ENCODE assay signal across 11 mouse cellular contexts in genomic region chr17:4867754-4868445, GRCm38 (mm10).
A peak's percentile ranks its signal among the peaks of the same experiment; 100 is the strongest.
DNase-seq lines count a peak whose midpoint lies in the region; ATAC-seq lines count a peak whose summit lies in the region.
"Had no signal": no experiment of that assay in that cellular context is flagged by ENCODE, and none has a peak within 500 bp of the region (broad histone marks: within the 10 kb centered on the region; RNA-seq: fewer than 3 reads in every experiment).

No protein-coding gene starts in this region.

- no peak for ATAC-seq in heart, embryonic 11.5 days (replicated peaks; ENCODE audit: insufficient number of reproducible peaks, low FRiP score, low TSS enrichment)

- 73% methylated on average over 9 of the region's 9 CpGs for WGBS in heart, embryonic 11.5 days (ENCODE audit: insufficient replicate concordance)

- H3K4me3 ChIP-seq in heart, embryonic 11.5 days (ENCODE audit: low read depth, low read length): no peak overlapping the region
- H3K4me3 ChIP-seq: neural tube, embryonic 15.5 days had no signal

- H3K4me2 ChIP-seq in heart, embryonic 11.5 days: no peak overlapping the region
- H3K4me2 ChIP-seq: neural tube, embryonic 15.5 days had no signal

- H3K27ac ChIP-seq in heart, embryonic 11.5 days (ENCODE audit: low read depth, low read length): no peak overlapping the region
- H3K27ac ChIP-seq: liver, embryonic 14.5 days; neural tube, embryonic 15.5 days had no signal

- no peaks in the 10 kb centered on the region for H3K4me1 ChIP-seq in heart, embryonic 11.5 days (ENCODE audit: control insufficient read depth, insufficient read depth, low read length)

- no peak overlapping the region for H3K9ac ChIP-seq in heart, embryonic 11.5 days (ENCODE audit: low read depth, low read length)
- H3K9ac ChIP-seq: liver, embryonic 14.5 days; neural tube, embryonic 15.5 days had no signal

- H3K9me3 ChIP-seq in heart, embryonic 11.5 days (replicated peaks; ENCODE audit: control insufficient read depth, low read length): no peaks in the 10 kb centered on the region
- H3K9me3 ChIP-seq: neural tube, embryonic 15.5 days had no signal

- H3K27me3 ChIP-seq in heart, embryonic 11.5 days (ENCODE audit: control insufficient read depth, insufficient read depth, low read length): no peaks in the 10 kb centered on the region
- H3K27me3 ChIP-seq: CH12.LX; neural tube, embryonic 15.5 days had no signal

- H3K36me3 ChIP-seq in heart, embryonic 11.5 days (ENCODE audit: control insufficient read depth, insufficient read depth, low read length): no peaks in the 10 kb centered on the region
- H3K36me3 ChIP-seq: neural tube, embryonic 15.5 days had no signal

- peak; percentile 72 to 74 for DNase-seq in heart, adult 18-20 months
- peak; percentile 59 for DNase-seq in fibroblast of lung, adult 2 months (ENCODE audit: low read depth)
- DNase-seq in kidney, postnatal 10 days: peak; percentile 44
- DNase-seq in ovary, postnatal 36 days (ENCODE audit: low spot score): peak; percentile 79
- DNase-seq in frontal cortex, postnatal 25 days (ENCODE audit: low spot score in 2 of 2): no peak
- no peak for DNase-seq in layer of hippocampus, adult 9-10 months (ENCODE audit: low spot score)
- DNase-seq in right cerebral cortex, postnatal 25 days: no peak

Comparison
In these comparisons a context has a peak if more than half of its experiments do, and no peak if none do; other contexts are left out.
1. DNase-seq: peak in heart, adult 18-20 months (2 of 2), fibroblast of lung, adult 2 months (single experiment), kidney, postnatal 10 days (single experiment) and ovary, postnatal 36 days (single experiment); none in frontal cortex, postnatal 25 days (0 of 2), layer of hippocampus, adult 9-10 months (single experiment) and right cerebral cortex, postnatal 25 days (single experiment).